Mouse (Mus musculus) ovary, adult 2 months (tissue): Measurements from ENCODE around the gene Dlg2. TPM values are rescaled to one million over a fixed set of nuclear protein-coding genes. Genes with fewer than 3 reads are reported as not detected.

Source experiments
- polyA plus RNA-seq: library from polyadenylated mRNA; depleted of rRNA; stranded (reverse); fragments of >200 nt; gene quantifications from 2 replicates; pipeline ENCODE4 v1.2.3, GENCODE M21; 2012; rRNA removed

Gene Dlg2
- 0.47 and 1.3 TPM in 2 replicates for polyA plus RNA-seq

GRCm38 (mm10) chr7:90476313-90477245 is at the start of gene Dlg2:
TSS of gene Dlg2 (plus strand) at chr7:90476672.

DNA sequence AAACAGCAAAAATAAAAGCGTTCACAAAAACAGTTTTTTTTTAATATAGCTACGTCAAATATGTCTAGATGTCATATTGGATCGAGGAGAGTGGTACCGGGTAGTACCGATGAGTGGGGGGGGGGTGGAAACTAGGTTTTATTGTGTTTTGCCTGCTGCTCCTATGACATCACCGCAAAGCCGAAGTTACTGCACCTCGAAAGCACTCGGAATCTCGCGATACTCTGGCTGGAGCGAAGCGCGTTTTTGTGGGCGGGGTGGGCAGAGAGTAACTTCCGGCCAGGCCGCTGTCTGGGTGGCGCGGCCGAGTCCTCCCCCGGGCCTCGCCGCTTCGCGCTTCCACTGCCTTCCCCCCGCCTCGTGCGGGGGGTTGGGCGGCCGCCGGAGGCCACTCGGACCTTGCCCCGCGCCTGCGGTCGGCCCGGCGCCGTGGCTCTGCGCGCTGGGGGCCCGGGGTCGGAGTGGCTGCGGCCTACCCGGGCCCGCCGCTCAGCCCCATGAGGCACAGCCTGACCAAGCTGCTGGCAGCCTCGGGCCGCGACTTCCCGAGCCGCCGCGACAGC is 33.9 kb upstream of the Dlg2 start, which contains the start of gene Crebzf:
Gene Crebzf, plus strand, starts transcription at position 212 of the 563 bp plus-strand sequence.

GRCm38 (mm10) chr7:90456845-90457468 is 19.5 kb upstream of the Dlg2 start, which contains the start of gene Tmem126a:
TSS of gene Tmem126a (minus strand) at chr7:90457229.

GRCm38 (mm10) chr7:90475793-90476312 is 619 bp upstream of the Dlg2 start, which contains the start of gene Tmem126b:
TSS of gene Tmem126b (minus strand) at chr7:90476001.

Other genes with a start within 250 kb of the Dlg2 start
- gene Ccdc83, start 210.9 kb upstream of the Dlg2 start, polyA plus RNA-seq: not detected in 2 replicates
- 7.7 and 12.8 TPM in 2 replicates for gene Sytl2, start 174.4 kb upstream of the Dlg2 start, polyA plus RNA-seq
- gene Ccdc89, start 50.1 kb upstream of the Dlg2 start, polyA plus RNA-seq: 0.37 and 0.70 TPM in 2 replicates
- gene Crebzf, start 33.9 kb upstream of the Dlg2 start, polyA plus RNA-seq: 80.8 and 124 TPM in 2 replicates
- 6.8 and 11.9 TPM in 2 replicates for gene Tmem126a, start 19.4 kb upstream of the Dlg2 start, polyA plus RNA-seq
- gene Tmem126b, start 671 bp upstream of the Dlg2 start, polyA plus RNA-seq: 6.9 and 9.7 TPM in 2 replicates